Mouse (Mus musculus): ENCODE results near the gene Kif3b. TPM values are rescaled to one million over a fixed set of nuclear protein-coding genes. Genes with fewer than 3 reads are reported as not detected.

The Kif3b gene
- polyA plus RNA-seq, 1 experiment from 2014 or later: 3.6 TPM

GRCm38 (mm10) chr2:153345454-153346220, 54.4 kb downstream of the Kif3b start, which contains the start of gene Asxl1:
Asxl1 (plus strand) TSS chr2:153345829.
- Histone ChIP-seq H3K4me3 (ENCODE audit: low read depth, low read length) (peak within 1 kb of the TSS; percentile 86), H3K9me3 (replicated peaks; ENCODE audit: control insufficient read depth, low read length) (no peaks in the 10 kb centered on the region), H3K27me3 (ENCODE audit: control insufficient read depth, insufficient read depth, low read length) (no peaks in the 10 kb centered on the region), H3K4me1 (ENCODE audit: control insufficient read depth, insufficient read depth, low read length) (peaks cover 23% of the 10 kb centered on the region), H3K9ac (ENCODE audit: low read depth, low read length) (peak within 1 kb of the TSS; percentile 98), H3K4me2 (peak within 1 kb of the TSS; percentile 86), H3K36me3 (ENCODE audit: control insufficient read depth, insufficient read depth, low read length) (peaks cover 3% of the 10 kb centered on the region; the same call in 1 of the 2 replicates), H3K27ac (ENCODE audit: low read depth, low read length) (peak within 1 kb of the TSS; percentile 99)
- peak; percentile 94 for ATAC-seq (replicated peaks; ENCODE audit: insufficient number of reproducible peaks, low FRiP score, low TSS enrichment)
- 0% methylated on average over 72 of the region's 79 CpGs for WGBS (ENCODE audit: insufficient replicate concordance)

GRCm38 (mm10) chr2:153346221-153347182, 55.3 kb downstream of the Kif3b start:
- ATAC-seq (replicated peaks; ENCODE audit: insufficient number of reproducible peaks, low FRiP score, low TSS enrichment): peak; percentile 65
- WGBS (ENCODE audit: insufficient replicate concordance): under 1% methylated on average over 40 of the region's 76 CpGs

DNA sequence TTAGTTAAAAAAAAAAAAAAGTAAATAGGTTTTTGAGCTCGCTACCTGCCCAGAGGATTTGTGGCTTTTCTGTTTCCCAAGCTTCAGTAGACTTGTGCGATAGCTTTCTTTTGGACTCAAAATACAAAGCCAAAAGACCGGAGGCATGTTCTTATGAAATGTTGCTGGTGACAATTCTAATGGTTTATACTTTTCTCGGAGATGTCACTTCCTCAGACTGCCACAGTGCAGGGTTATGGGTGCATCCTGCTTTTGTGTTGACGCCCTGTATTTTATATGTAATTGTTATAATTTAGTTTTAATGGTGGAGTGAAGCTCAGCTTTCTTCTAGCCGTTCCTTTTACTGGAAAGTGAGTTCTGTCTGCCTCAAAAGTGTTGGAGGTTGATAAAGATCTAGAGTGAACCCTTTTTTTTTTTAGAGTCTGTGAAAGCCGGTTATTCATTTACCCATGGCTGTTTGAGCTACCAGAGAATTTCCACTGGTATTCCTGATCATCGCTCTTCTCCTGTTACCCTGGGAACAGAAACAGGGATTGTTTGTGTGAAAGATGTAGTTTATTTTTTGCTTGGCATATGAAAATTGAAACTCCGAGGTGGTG, 56.1 kb downstream of the Kif3b start:
- Histone ChIP-seq H3K4me3 (ENCODE audit: low read depth, low read length) (peak overlapping the region; percentile 86), H3K36me3 (ENCODE audit: control insufficient read depth, insufficient read depth, low read length) (no peaks in the 10 kb centered on the region), H3K9ac (ENCODE audit: low read depth, low read length) (peak overlapping the region; percentile 98), H3K27me3 (ENCODE audit: control insufficient read depth, insufficient read depth, low read length) (no peaks in the 10 kb centered on the region), H3K4me2 (peak overlapping the region; percentile 86), H3K9me3 (replicated peaks; ENCODE audit: control insufficient read depth, low read length) (no peaks in the 10 kb centered on the region), H3K4me1 (ENCODE audit: control insufficient read depth, insufficient read depth, low read length) (peaks cover 35% of the 10 kb centered on the region), H3K27ac (ENCODE audit: low read depth, low read length) (peak overlapping the region; percentile 99)
- no peak for ATAC-seq (replicated peaks; ENCODE audit: insufficient number of reproducible peaks, low FRiP score, low TSS enrichment)
- 7% methylated on average over 9 of the region's 9 CpGs for WGBS (ENCODE audit: insufficient replicate concordance)

More at GRCm38 (mm10) chr2:153346221-153347182, 55.3 kb downstream of the Kif3b start:
- peak overlapping the region; percentile 99 for H3K27ac ChIP-seq (ENCODE audit: low read depth, low read length)
- peaks cover 3% of the 10 kb centered on the region; the same call in 1 of the 2 replicates for H3K36me3 ChIP-seq (ENCODE audit: control insufficient read depth, insufficient read depth, low read length)
- peak overlapping the region; percentile 86 for H3K4me3 ChIP-seq (ENCODE audit: low read depth, low read length)
- H3K4me2 ChIP-seq: peak overlapping the region; percentile 86
- H3K9me3 ChIP-seq (replicated peaks; ENCODE audit: control insufficient read depth, low read length): no peaks in the 10 kb centered on the region
- peaks cover 32% of the 10 kb centered on the region for H3K4me1 ChIP-seq (ENCODE audit: control insufficient read depth, insufficient read depth, low read length)
- H3K27me3 ChIP-seq (ENCODE audit: control insufficient read depth, insufficient read depth, low read length): no peaks in the 10 kb centered on the region
- H3K9ac ChIP-seq (ENCODE audit: low read depth, low read length): peak overlapping the region; percentile 98

DNA sequence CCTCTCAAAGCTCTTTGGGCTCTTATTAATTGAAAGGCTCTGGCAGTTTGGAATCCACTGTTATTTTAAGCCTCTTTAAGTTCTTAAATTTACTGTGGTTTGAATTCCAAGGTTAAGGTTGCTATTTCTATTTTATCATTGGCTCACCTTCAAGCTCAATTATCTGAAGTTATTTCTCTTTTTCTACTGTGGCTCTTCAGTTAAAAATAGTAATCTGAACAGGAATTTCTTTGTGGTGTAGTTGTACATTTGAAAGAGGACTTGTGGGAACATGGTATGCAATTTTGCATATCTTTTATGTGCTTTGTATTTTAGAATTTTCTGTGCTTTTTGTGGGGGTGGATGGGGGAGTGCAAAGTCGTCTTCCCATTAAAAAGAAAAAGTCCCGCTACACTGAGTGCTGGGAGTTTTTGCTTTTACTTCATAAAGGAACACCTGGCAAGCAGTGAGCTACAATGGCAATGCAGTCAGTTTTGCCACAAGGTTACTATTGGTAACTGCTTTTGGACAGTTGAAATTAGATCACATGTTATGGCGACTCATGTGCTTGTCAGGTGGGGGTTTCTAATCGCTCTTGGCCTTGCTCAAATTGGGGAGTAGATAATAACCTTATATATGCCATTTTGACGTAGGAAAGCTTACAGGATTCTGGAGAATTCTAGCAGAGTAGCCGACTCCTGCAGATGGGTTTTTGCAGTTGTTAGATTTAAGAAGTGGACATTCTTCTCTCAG, 57.1 kb downstream of the Kif3b start:
- WGBS (ENCODE audit: insufficient replicate concordance): 50% methylated on average over 6 of the region's 6 CpGs
- 0 out of 2 replicates have a peak, but pooled peaks cover under 1% of the 10 kb centered on the region for H3K36me3 ChIP-seq (ENCODE audit: control insufficient read depth, insufficient read depth, low read length)
- H3K9me3 ChIP-seq (replicated peaks; ENCODE audit: control insufficient read depth, low read length): no peaks in the 10 kb centered on the region
- peak overlapping the region; percentile 86 for H3K4me3 ChIP-seq (ENCODE audit: low read depth, low read length)
- 0 out of 2 replicates have a peak overlapping the region, but pooled peaks have one; percentile 28 for H3K9ac ChIP-seq (ENCODE audit: low read depth, low read length)
- no peak for ATAC-seq (replicated peaks; ENCODE audit: insufficient number of reproducible peaks, low FRiP score, low TSS enrichment)
- peak overlapping the region; percentile 46 for H3K27ac ChIP-seq (ENCODE audit: low read depth, low read length)
- peaks cover 35% of the 10 kb centered on the region for H3K4me1 ChIP-seq (ENCODE audit: control insufficient read depth, insufficient read depth, low read length)
- no peaks in the 10 kb centered on the region for H3K27me3 ChIP-seq (ENCODE audit: control insufficient read depth, insufficient read depth, low read length)
- H3K4me2 ChIP-seq: peak overlapping the region; percentile 86

DNA sequence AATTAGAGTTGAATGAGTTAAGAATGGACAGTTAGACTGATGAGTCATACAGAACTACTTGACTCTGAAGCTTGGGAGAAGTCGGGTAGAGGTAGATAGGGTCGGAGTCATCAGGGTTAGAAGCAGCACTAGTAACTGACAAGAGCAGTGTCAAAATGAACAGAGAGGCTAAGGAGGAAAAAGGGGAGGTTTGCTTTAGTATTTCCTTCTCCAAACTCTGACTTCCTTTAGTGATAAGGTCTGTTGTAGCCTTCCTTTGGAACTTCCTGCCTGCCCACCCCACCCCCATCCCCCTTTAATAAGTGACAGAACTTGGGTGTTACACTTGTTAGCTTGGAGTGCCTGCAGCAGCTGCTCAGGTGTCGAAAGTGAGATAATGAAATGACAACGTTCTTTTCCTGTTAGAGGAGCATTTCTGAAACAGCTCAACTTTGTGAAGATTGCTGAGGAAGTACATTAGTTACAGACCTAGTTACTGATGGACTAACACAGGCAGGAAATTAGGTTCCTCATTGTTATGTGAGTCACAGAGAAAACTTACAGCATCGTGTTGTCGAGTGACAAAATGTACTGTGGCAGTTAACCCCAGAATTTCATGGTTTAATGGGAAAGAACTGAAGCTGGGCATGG, 59.5 kb downstream of the Kif3b start:
- no peaks in the 10 kb centered on the region for H3K9me3 ChIP-seq (replicated peaks; ENCODE audit: control insufficient read depth, low read length)
- 0 out of 2 replicates have a peak overlapping the region, but pooled peaks have one; percentile 6 for H3K9ac ChIP-seq (ENCODE audit: low read depth, low read length)
- 13% methylated on average over 6 of the region's 6 CpGs for WGBS (ENCODE audit: insufficient replicate concordance)
- peak overlapping the region; percentile 49 for H3K4me2 ChIP-seq
- H3K27me3 ChIP-seq (ENCODE audit: control insufficient read depth, insufficient read depth, low read length): no peaks in the 10 kb centered on the region
- peaks cover 8% of the 10 kb centered on the region; the same call in 1 of the 2 replicates for H3K36me3 ChIP-seq (ENCODE audit: control insufficient read depth, insufficient read depth, low read length)
- H3K4me1 ChIP-seq (ENCODE audit: control insufficient read depth, insufficient read depth, low read length): peaks cover 31% of the 10 kb centered on the region
- no peak for ATAC-seq (replicated peaks; ENCODE audit: insufficient number of reproducible peaks, low FRiP score, low TSS enrichment)
- peak overlapping the region; percentile 21 for H3K4me3 ChIP-seq (ENCODE audit: low read depth, low read length)
- peak overlapping the region; percentile 81 for H3K27ac ChIP-seq (ENCODE audit: low read depth, low read length)

DNA sequence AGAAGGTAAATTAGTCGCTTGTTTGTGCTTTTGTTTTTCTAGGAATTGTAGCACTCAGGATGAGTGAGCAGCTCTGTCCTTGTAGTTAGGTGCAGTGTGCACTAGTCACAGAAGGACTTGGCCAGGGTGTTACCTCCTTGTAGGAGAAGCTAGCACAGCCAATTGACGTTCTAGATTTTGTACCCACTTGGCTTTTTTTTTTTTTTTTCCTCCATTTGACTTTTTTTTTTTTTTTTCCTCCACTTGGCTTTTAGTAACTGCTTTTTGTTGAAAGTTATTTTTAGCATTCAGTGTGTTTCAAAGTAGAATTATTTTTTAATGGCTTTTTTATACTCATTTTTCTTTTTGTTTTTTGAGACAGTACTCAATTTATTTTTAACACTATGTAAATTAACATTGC, 63.4 kb downstream of the Kif3b start:
- Histone ChIP-seq H3K36me3 (ENCODE audit: control insufficient read depth, insufficient read depth, low read length) (peaks cover 33% of the 10 kb centered on the region), H3K9me3 (replicated peaks; ENCODE audit: control insufficient read depth, low read length) (no peaks in the 10 kb centered on the region), H3K4me3 (ENCODE audit: low read depth, low read length) (no peak overlapping the region), H3K4me2 (no peak overlapping the region), H3K27me3 (ENCODE audit: control insufficient read depth, insufficient read depth, low read length) (no peaks in the 10 kb centered on the region), H3K27ac (ENCODE audit: low read depth, low read length) (no peak overlapping the region), H3K9ac (ENCODE audit: low read depth, low read length) (no peak overlapping the region), H3K4me1 (ENCODE audit: control insufficient read depth, insufficient read depth, low read length) (peaks cover 22% of the 10 kb centered on the region)
- no peak for ATAC-seq (replicated peaks; ENCODE audit: insufficient number of reproducible peaks, low FRiP score, low TSS enrichment)
- 95% methylated on average over 2 of the region's 2 CpGs for WGBS (ENCODE audit: insufficient replicate concordance)

GRCm38 (mm10) chr2:153356784-153357183, 65.6 kb downstream of the Kif3b start:
- no peak overlapping the region for H3K9ac ChIP-seq (ENCODE audit: low read depth, low read length)
- no peak overlapping the region for H3K4me3 ChIP-seq (ENCODE audit: low read depth, low read length)
- no peaks in the 10 kb centered on the region for H3K9me3 ChIP-seq (replicated peaks; ENCODE audit: control insufficient read depth, low read length)
- H3K27me3 ChIP-seq (ENCODE audit: control insufficient read depth, insufficient read depth, low read length): no peaks in the 10 kb centered on the region
- H3K27ac ChIP-seq (ENCODE audit: low read depth, low read length): no peak overlapping the region
- H3K4me1 ChIP-seq (ENCODE audit: control insufficient read depth, insufficient read depth, low read length): peaks cover under 1% of the 10 kb centered on the region; the same call in 1 of the 2 replicates
- H3K36me3 ChIP-seq (ENCODE audit: control insufficient read depth, insufficient read depth, low read length): peaks cover 33% of the 10 kb centered on the region
- WGBS (ENCODE audit: insufficient replicate concordance): 94% methylated on average over 4 of the region's 4 CpGs
- no peak overlapping the region for H3K4me2 ChIP-seq
- ATAC-seq (replicated peaks; ENCODE audit: insufficient number of reproducible peaks, low FRiP score, low TSS enrichment): no peak

Measured in heart, embryonic 11.5 days (tissue).